8 mouse cellular contexts compared by ENCODE assay signal in genomic region chr1:87327165-87327861, GRCm38 (mm10). TPM values are rescaled to one million over a fixed set of nuclear protein-coding genes. Genes with fewer than 3 reads are reported as not detected.
DNase-seq lines count a peak whose midpoint lies in the region; ATAC-seq lines count a peak whose summit lies in the region.

No protein-coding gene starts in this region.

- peak overlapping the region; percentile 68 for H3K4me2 ChIP-seq in kidney, embryonic 16.5 days (replicated peaks; ENCODE audit: low read depth, low read length)
- H3K4me2 ChIP-seq in lung, embryonic 16.5 days (ENCODE audit: low read depth, low read length) = peak overlapping the region; percentile 82

- peaks cover 10% of the 10 kb centered on the region for H3K4me1 ChIP-seq in kidney, embryonic 16.5 days (ENCODE audit: insufficient read depth, low read length)
- peaks cover 6% of the 10 kb centered on the region; the same call in 1 of the 2 replicates for H3K4me1 ChIP-seq in lung, embryonic 16.5 days (replicated peaks; ENCODE audit: control insufficient read depth, insufficient read depth, low read length)

- ATAC-seq in kidney, embryonic 16.5 days (ENCODE audit: low FRiP score, low TSS enrichment) = peak; percentile 91
- peak; percentile 81 for ATAC-seq in lung, embryonic 16.5 days (ENCODE audit: low read depth)

- peaks cover 3% of the 10 kb centered on the region; the same call in 1 of the 2 replicates for H3K36me3 ChIP-seq in kidney, embryonic 16.5 days (ENCODE audit: insufficient read depth, low read length)
- H3K36me3 ChIP-seq in lung, embryonic 16.5 days (ENCODE audit: control insufficient read depth, insufficient read depth, low read length) = peaks cover 2% of the 10 kb centered on the region; the same call in 1 of the 2 replicates

- H3K9ac ChIP-seq in kidney, embryonic 16.5 days (replicated peaks; ENCODE audit: low read length) = peak overlapping the region; percentile 99
- peak overlapping the region; percentile 94 for H3K9ac ChIP-seq in lung, embryonic 16.5 days (ENCODE audit: low read length)

- H3K27me3 ChIP-seq in kidney, embryonic 16.5 days (ENCODE audit: insufficient read depth, low read length) = no peaks in the 10 kb centered on the region
- H3K27me3 ChIP-seq in lung, embryonic 16.5 days (ENCODE audit: control insufficient read depth, insufficient read depth, low read depth, low read length) = no peaks in the 10 kb centered on the region

- H3K4me3 ChIP-seq in kidney, embryonic 16.5 days (ENCODE audit: low read length) = peak overlapping the region; percentile 94
- peak overlapping the region; percentile 83 for H3K4me3 ChIP-seq in lung, embryonic 16.5 days (ENCODE audit: low read length)

- peak overlapping the region; percentile 97 for H3K27ac ChIP-seq in kidney, embryonic 16.5 days (ENCODE audit: low read length)
- peak overlapping the region; percentile 94 for H3K27ac ChIP-seq in lung, embryonic 16.5 days (ENCODE audit: low read length)

- no peaks in the 10 kb centered on the region for H3K9me3 ChIP-seq in kidney, embryonic 16.5 days (ENCODE audit: low read length)
- no peaks in the 10 kb centered on the region for H3K9me3 ChIP-seq in lung, embryonic 16.5 days (ENCODE audit: control insufficient read depth, low read length)

- DNase-seq in layer of hippocampus, adult 11-12 months (ENCODE audit: low spot score) = peak; percentile 20
- no peak for DNase-seq in layer of hippocampus, adult 9-10 months (ENCODE audit: low spot score)
- peak; percentile 46 for DNase-seq in c-Kit-negative CD71-positive TER-119-positive erythroid progenitor cells, embryonic 14.5 days (ENCODE audit: low read depth, low spot score)
- peak; percentile 12 to 38 for DNase-seq in frontal cortex, postnatal 14 days (ENCODE audit: low spot score in 2 of 2)
- DNase-seq in ovary, postnatal 36 days (ENCODE audit: low spot score) = peak; percentile 64
- DNase-seq in thymus, postnatal 36 days = peak; percentile 50 to 61

- WGBS in kidney, embryonic 16.5 days = under 1% methylated on average over 47 of the region's 53 CpGs
- under 1% methylated on average over 48 of the region's 53 CpGs for WGBS in lung, embryonic 16.5 days

RNA-seq across cellular contexts. Expression of gene Gigyf2, which starts 0.5 kb away (rescaled TPM):
- 59.2 and 68.3 TPM in 2 replicates for polyA plus RNA-seq in kidney, embryonic 16.5 days (2015; fragmentation: Nextera tagmentation; extraction: Ambion mirVana)
- polyA plus RNA-seq in lung, embryonic 16.5 days (2015; fragmentation: Nextera tagmentation; extraction: Ambion mirVana) = 47.2 and 48.9 TPM in 2 replicates
